Comparison of ENCODE assay signal across 11 mouse cellular contexts in the genomic region with DNA sequence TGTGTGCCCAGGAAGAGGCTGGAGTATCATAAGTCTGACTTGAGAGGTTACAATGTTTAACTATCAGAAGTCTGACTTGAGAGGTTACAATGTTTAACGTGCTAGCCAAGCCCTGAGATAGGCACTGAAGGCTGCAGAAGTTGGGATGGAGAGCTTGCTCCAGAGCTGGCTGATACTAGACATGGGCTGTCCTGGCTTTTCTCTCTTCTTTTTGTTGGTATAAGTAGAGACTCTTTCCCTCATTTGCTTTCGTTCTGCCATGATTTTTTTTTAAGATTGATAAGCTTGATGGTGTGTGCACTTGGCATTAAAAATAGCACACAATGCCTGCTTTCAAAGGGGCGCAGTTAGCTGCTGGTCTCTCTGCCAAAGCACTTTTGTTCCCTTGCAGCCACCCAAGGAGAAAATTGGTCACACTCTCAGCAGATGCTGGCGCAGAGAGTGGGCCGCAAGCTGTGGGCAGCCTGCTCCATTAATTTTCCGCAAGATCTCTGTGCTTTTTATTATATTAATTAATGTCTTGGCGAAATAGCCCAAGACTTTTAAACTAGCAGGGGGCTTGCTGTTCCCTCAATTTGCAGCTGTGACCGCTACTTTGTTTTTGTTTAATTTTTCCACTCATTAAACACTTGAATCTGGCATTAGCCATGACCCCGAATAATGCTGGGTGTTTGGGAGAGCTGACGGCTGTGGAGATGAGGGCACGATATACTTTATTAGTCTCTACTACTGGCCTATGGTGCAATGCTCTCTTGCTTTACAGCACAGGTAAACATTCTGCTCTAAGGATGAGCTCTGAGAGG. TPM values are rescaled to one million over a fixed set of nuclear protein-coding genes. Genes with fewer than 3 reads are reported as not detected.
DNase-seq lines count a peak whose midpoint lies in the region; ATAC-seq lines count a peak whose summit lies in the region.
"Had no signal": no experiment of that assay in that cellular context is flagged by ENCODE, and none has a peak within 500 bp of the region (broad histone marks: within the 10 kb centered on the region; RNA-seq: fewer than 3 reads in every experiment).

No protein-coding gene starts in this region.

- peak; percentile 12 to 36 for DNase-seq in layer of hippocampus, postnatal 14 days (ENCODE audit: low spot score in 2 of 2)
- no peak for DNase-seq in layer of hippocampus, postnatal 25 days (ENCODE audit: extremely low spot score in 1 of 2, low spot score in 1 of 2)
- DNase-seq in embryonic facial prominence, embryonic 10.5 days (ENCODE audit: low spot score) = no peak
- DNase-seq in spleen, adult 18-20 months = no peak
- DNase-seq in urinary bladder, postnatal 14 days (ENCODE audit: low spot score) = no peak
- DNase-seq: gastrocnemius, postnatal 14 days had no signal

- no peak overlapping the region for H3K9ac ChIP-seq in hindbrain, embryonic 15.5 days
- H3K9ac ChIP-seq in neural tube, embryonic 14.5 days (replicated peaks; ENCODE audit: low read depth, low read length) = no peak overlapping the region
- H3K9ac ChIP-seq: stomach, embryonic 15.5 days had no signal

- ATAC-seq in hindbrain, embryonic 15.5 days (ENCODE audit: low FRiP score, low read depth) = peak; percentile 80
- ATAC-seq in neural tube, embryonic 14.5 days (ENCODE audit: low read depth) = peak; percentile 87

- no peaks in the 10 kb centered on the region for H3K27me3 ChIP-seq in embryonic facial prominence, embryonic 10.5 days (replicated peaks; ENCODE audit: low read depth, poor library complexity, severe bottlenecking)
- peaks cover 11% of the 10 kb centered on the region for H3K27me3 ChIP-seq in hindbrain, embryonic 15.5 days
- H3K27me3 ChIP-seq in neural tube, embryonic 14.5 days (ENCODE audit: control insufficient read depth, insufficient read depth, low read length) = 0 out of 2 replicates have a peak, but pooled peaks cover 3% of the 10 kb centered on the region
- H3K27me3 ChIP-seq: stomach, embryonic 15.5 days had no signal

- whole genome bisulfite sequencing in embryonic facial prominence, embryonic 10.5 days = 42% methylated on average over 11 of the region's 11 CpGs
- 10% methylated on average over 11 of the region's 11 CpGs for WGBS in hindbrain, embryonic 15.5 days
- WGBS in neural tube, embryonic 14.5 days = 11% methylated on average over 11 of the region's 11 CpGs

- 0 out of 2 replicates have a peak overlapping the region, but pooled peaks have one; percentile 5 for H3K27ac ChIP-seq in embryonic facial prominence, embryonic 10.5 days (replicated peaks)
- no peak overlapping the region for H3K27ac ChIP-seq in hindbrain, embryonic 15.5 days (replicated peaks)
- no peak overlapping the region for H3K27ac ChIP-seq in neural tube, embryonic 14.5 days (ENCODE audit: low read depth, low read length)
- H3K27ac ChIP-seq: stomach, embryonic 15.5 days had no signal

- H3K4me1 ChIP-seq in embryonic facial prominence, embryonic 10.5 days = peaks cover 38% of the 10 kb centered on the region
- peaks cover 22% of the 10 kb centered on the region for H3K4me1 ChIP-seq in hindbrain, embryonic 15.5 days (replicated peaks)
- peaks cover 9% of the 10 kb centered on the region; the same call in 1 of the 2 replicates for H3K4me1 ChIP-seq in neural tube, embryonic 14.5 days (ENCODE audit: control insufficient read depth, insufficient read depth, low read length)

- no peaks in the 10 kb centered on the region for H3K9me3 ChIP-seq in embryonic facial prominence, embryonic 10.5 days
- no peaks in the 10 kb centered on the region for H3K9me3 ChIP-seq in hindbrain, embryonic 15.5 days
- no peaks in the 10 kb centered on the region for H3K9me3 ChIP-seq in neural tube, embryonic 14.5 days (ENCODE audit: control insufficient read depth, low read length)
- H3K9me3 ChIP-seq: stomach, embryonic 15.5 days had no signal

- H3K36me3 ChIP-seq in embryonic facial prominence, embryonic 10.5 days (replicated peaks) = no peaks in the 10 kb centered on the region
- H3K36me3 ChIP-seq in hindbrain, embryonic 15.5 days = no peaks in the 10 kb centered on the region
- no peaks in the 10 kb centered on the region for H3K36me3 ChIP-seq in neural tube, embryonic 14.5 days (ENCODE audit: control insufficient read depth, insufficient read depth, low read length)
- H3K36me3 ChIP-seq: stomach, embryonic 15.5 days had no signal

- no peak overlapping the region for H3K4me3 ChIP-seq in embryonic facial prominence, embryonic 10.5 days
- H3K4me3 ChIP-seq in hindbrain, embryonic 15.5 days = no peak overlapping the region
- H3K4me3 ChIP-seq in neural tube, embryonic 14.5 days (ENCODE audit: low read depth, low read length) = no peak overlapping the region
- H3K4me3 ChIP-seq: stomach, embryonic 15.5 days had no signal

- H3K4me2 ChIP-seq in hindbrain, embryonic 15.5 days = no peak overlapping the region
- no peak overlapping the region; the same call in 1 of the 2 replicates for H3K4me2 ChIP-seq in neural tube, embryonic 14.5 days (ENCODE audit: low read depth, low read length)
- H3K4me2 ChIP-seq: stomach, embryonic 15.5 days had no signal

RNA-seq across cellular contexts. Expression of gene Klhl8, which starts 27.7 kb away (rescaled TPM):
- 10 to 100 TPM; 35.5 to 38.3 TPM for total RNA-seq in layer of hippocampus, postnatal 14 days (2021)
- total RNA-seq in layer of hippocampus, postnatal 25 days (2021) = 10 to 100 TPM; 34.2 to 34.3 TPM
- 11.9 and 12.1 TPM in 2 replicates for polyA plus RNA-seq in embryonic facial prominence, embryonic 10.5 days (2016; fragmentation: Nextera tagmentation; extraction: Ambion mirVana)
- polyA plus RNA-seq in hindbrain, embryonic 15.5 days (2015; fragmentation: Nextera tagmentation; extraction: Ambion mirVana) = 38.0 and 41.3 TPM in 2 replicates
- polyA plus RNA-seq in neural tube, embryonic 14.5 days (2014; fragmentation: Nextera tagmentation; extraction: Ambion mirVana) = 45.2 and 45.3 TPM in 2 replicates

RNA-seq across cellular contexts. Expression of gene Hsd17b13, which starts 38.5 kb away (rescaled TPM):
- total RNA-seq in layer of hippocampus, postnatal 14 days (2021) = not detected
- total RNA-seq in layer of hippocampus, postnatal 25 days (2021) = not detected
- polyA plus RNA-seq in embryonic facial prominence, embryonic 10.5 days (2016; fragmentation: Nextera tagmentation; extraction: Ambion mirVana) = not detected in 2 replicates
- polyA plus RNA-seq in hindbrain, embryonic 15.5 days (2015; fragmentation: Nextera tagmentation; extraction: Ambion mirVana) = not detected in 2 replicates
- not detected in 2 replicates for polyA plus RNA-seq in neural tube, embryonic 14.5 days (2014; fragmentation: Nextera tagmentation; extraction: Ambion mirVana)
- total RNA-seq: gastrocnemius, postnatal 14 days; megakaryocyte-erythroid progenitor cell, adult 5-6 weeks; MEL had no signal

Comparison
In these comparisons a context has a peak if more than half of its experiments do, and no peak if none do; other contexts are left out.
1. DNase-seq: peak in layer of hippocampus, postnatal 14 days (2 of 2); none in layer of hippocampus, postnatal 25 days (0 of 2), embryonic facial prominence, embryonic 10.5 days (single experiment), spleen, adult 18-20 months (0 of 2) and urinary bladder, postnatal 14 days (single experiment).